Mouse (Mus musculus) adrenal gland, postnatal 36 days (tissue): ENCODE measurements around the gene Ucp3. TPM values are rescaled to one million over a fixed set of nuclear protein-coding genes. Genes with fewer than 3 reads are reported as not detected.

ENCODE experiments used
- total RNA-seq, 2 experiments: library from RNA; stranded (reverse); gene quantifications; 2 replicates each; pipeline ENCODE4 v1.2.3; 2021

Gene Ucp3
- total RNA-seq, 2 experiments from 2014 or later: 14.6 to 29.8 TPM

Other genes starting within 250 kb of the Ucp3 start
- 1 to 10 TPM; 5.7 to 8.9 TPM for gene Pgm2l1, start 245.6 kb upstream of the Ucp3 start, total RNA-seq
- 1 to 10 TPM; 1.2 to 1.4 TPM for gene P4ha3, start 187.5 kb upstream of the Ucp3 start, total RNA-seq
- 10 to 100 TPM; 20.8 to 21.0 TPM for gene C2cd3, start 100.8 kb upstream of the Ucp3 start, total RNA-seq
- gene Ppme1, start 100.7 kb upstream of the Ucp3 start, total RNA-seq: 10 to 100 TPM; 53.8 to 67.6 TPM
- gene Ucp2, start 20.3 kb downstream of the Ucp3 start, total RNA-seq: 100 to 1,000 TPM; 187 to 302 TPM
- under 1 TPM in 1 of 2 experiments, not detected in 1; 0.33 TPM for gene Dnajb13, start 42.0 kb downstream of the Ucp3 start, total RNA-seq
- gene Coa4, start 64.1 kb downstream of the Ucp3 start, total RNA-seq: 10 to 100 TPM in 1 of 2 experiments, 1 to 10 TPM in 1; 9.1 to 10.4 TPM
- gene Rab6a, start 134.4 kb downstream of the Ucp3 start, total RNA-seq: 10 to 100 TPM; 74.1 to 82.7 TPM
- gene Mrpl48, start 135.3 kb downstream of the Ucp3 start, total RNA-seq: 10 to 100 TPM; 56.7 to 58.3 TPM
- gene Plekhb1, start 189.4 kb downstream of the Ucp3 start, total RNA-seq: 1 to 10 TPM; 4.1 TPM
- 10 to 100 TPM; 52.2 to 60.2 TPM for gene Fam168a, start 233.6 kb downstream of the Ucp3 start, total RNA-seq